Mouse (Mus musculus) limb, embryonic 14.5 days (tissue): ENCODE measurements around the gene Trim56. TPM values are rescaled to one million over a fixed set of nuclear protein-coding genes. Genes with fewer than 3 reads are reported as not detected.

Source experiments
- ATAC-seq: fragments of 200-750 bp; cut with Nextera tagmentation; 2 replicates; pipeline ENCODE4 v1.8.0; 2017; ENCODE audit warnings: low read depth, moderate number of reproducible peaks, moderate TSS enrichment; ENCODE audit not compliant: low FRiP score
- DNase-seq: peaks from one replicate; pipeline ENCODE4 v3.0.0-alpha.2; 2015; ENCODE audit warnings: low spot score
- H3K27ac ChIP-seq: fragments of 300-500 bp; sonication (generic); replicated peaks from 2 replicates; pipeline ENCODE4 v1.5.1; 2014; ENCODE audit warnings: low read depth, mild to moderate bottlenecking, low read length, moderate library complexity, mixed read lengths
- H3K27me3 ChIP-seq: fragments of 300-500 bp; sonication (generic); 2 replicates; pipeline ENCODE4 v1.6.1; 2014; ENCODE audit warnings: low read length, mixed read lengths; ENCODE audit not compliant: control insufficient read depth, insufficient read depth
- H3K36me3 ChIP-seq: fragments of 300-500 bp; sonication (generic); 2 replicates; pipeline ENCODE4 v1.6.1; 2014; ENCODE audit warnings: mild to moderate bottlenecking, low read length, moderate library complexity, mixed read lengths; ENCODE audit not compliant: control insufficient read depth, insufficient read depth
- H3K4me1 ChIP-seq: fragments of 300-500 bp; sonication (generic); 2 replicates; pipeline ENCODE4 v1.6.1; 2014; ENCODE audit warnings: antibody characterized with exemption, low read length, mixed read lengths; ENCODE audit not compliant: control insufficient read depth, insufficient read depth
- H3K4me2 ChIP-seq: fragments of 300-500 bp; sonication (generic); replicated peaks from 2 replicates; pipeline ENCODE4 v1.6.1; 2014; ENCODE audit warnings: low read depth, mild to moderate bottlenecking, low read length, moderate library complexity; ENCODE audit not compliant: severe bottlenecking
- H3K4me3 ChIP-seq: fragments of 300-500 bp; sonication (generic); replicated peaks from 2 replicates; pipeline ENCODE4 v1.5.1; 2014; ENCODE audit warnings: low read length
- H3K9ac ChIP-seq: fragments of 300-500 bp; sonication (generic); 2 replicates; pipeline ENCODE4 v1.6.1; 2014; ENCODE audit warnings: mild to moderate bottlenecking, low read depth, low read length, moderate library complexity; ENCODE audit not compliant: severe bottlenecking
- H3K9me3 ChIP-seq: fragments of 300-500 bp; sonication (generic); 2 replicates; pipeline ENCODE4 v1.6.1; 2016; ENCODE audit warnings: low read length; ENCODE audit not compliant: control insufficient read depth
- POLR2A ChIP-seq: fragments of 200-500 bp; IDR thresholded peaks from 2 replicates; pipeline ENCODE4 v1.8.0; 2012; ENCODE audit warnings: inconsistent platforms, mild to moderate bottlenecking, moderate library complexity, borderline replicate concordance; ENCODE audit not compliant: insufficient read depth, insufficient read length; ENCODE audit errors: extremely low read depth
- WGBS: fragments of 180-500 bp; shearing (Covaris S2); extraction: QIAGEN DNeasy Blood & Tissue Kit; methylation state at CpG from one replicate; pipeline ENCODE4 v1.1.7; 2014; 5-methylcytosine and 5-hydroxymethylcytosine counted together
- polyA plus RNA-seq, 2 experiments: library from polyadenylated mRNA; depleted of rRNA in 1 of 2; stranded (reverse) in 1 of 2; unstranded in 1 of 2; fragments of >200 nt; fragmentation: Nextera tagmentation in 1 of 2; extraction: Ambion mirVana in 1 of 2; gene quantifications; 2 replicates each; pipeline versions ENCODE4 v1.2.1 to v1.2.3; 2012 to 2014

Trim56 gene
- polyA plus RNA-seq, 2 experiments: 3.1 to 9.5 TPM

DNA sequence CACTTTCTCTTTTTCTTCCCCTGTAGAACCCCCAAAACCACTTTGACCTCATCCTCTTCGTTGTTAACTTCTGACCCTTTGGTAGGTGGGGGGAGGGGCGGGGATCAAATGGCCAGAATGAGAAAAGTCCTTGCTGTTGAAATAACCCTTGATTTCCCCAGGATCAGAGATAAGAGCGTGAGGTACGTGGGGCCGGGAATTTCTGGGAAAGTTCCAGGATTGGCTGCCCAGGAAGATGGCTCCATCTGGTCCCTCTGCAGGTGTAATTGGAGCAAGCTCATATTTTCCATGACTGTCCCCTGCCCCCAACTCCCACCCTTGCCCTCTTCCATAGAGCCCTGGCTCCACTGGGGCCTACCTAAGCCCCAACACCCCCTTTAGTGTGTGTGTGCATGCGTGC is 40.3 kb downstream of the Trim56 start:
- H3K27ac ChIP-seq: no peak overlapping the region
- no peak for ATAC-seq

DNA sequence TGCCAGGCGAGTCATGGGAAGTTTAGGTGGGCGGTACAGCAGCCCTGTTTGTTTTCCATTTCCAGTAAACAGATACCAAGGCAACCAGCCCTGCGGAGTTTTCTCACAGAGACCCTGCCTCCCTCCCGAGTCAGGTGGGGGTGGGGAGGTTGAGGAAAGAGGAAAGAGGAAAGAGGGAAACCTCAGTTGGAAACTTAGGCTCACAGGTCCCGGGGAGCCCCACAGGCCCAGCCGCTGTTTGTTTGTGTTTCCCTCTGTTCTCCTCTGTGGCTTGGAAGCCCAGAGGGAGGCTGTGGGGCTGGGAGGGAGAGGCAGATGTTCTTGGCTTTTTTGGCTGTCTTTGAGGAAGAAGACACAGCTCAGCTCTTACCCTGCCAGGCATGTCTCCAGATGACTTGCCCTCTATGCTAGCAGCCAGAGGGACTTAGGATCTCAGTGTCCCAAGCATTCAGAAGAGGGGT is 41.8 kb downstream of the Trim56 start:
- no peak overlapping the region for H3K4me3 ChIP-seq
- ATAC-seq: no peak
- TF ChIP-seq POLR2A: no peak
- H3K36me3 ChIP-seq: no peaks in the 10 kb centered on the region
- no peak for DNase-seq
- H3K9me3 ChIP-seq: no peaks in the 10 kb centered on the region
- H3K27me3 ChIP-seq: no peaks in the 10 kb centered on the region
- peaks cover 9% of the 10 kb centered on the region for H3K4me1 ChIP-seq
- 35% methylated on average over 6 of the region's 6 CpGs for WGBS
- no peak overlapping the region for H3K9ac ChIP-seq
- H3K27ac ChIP-seq: no peak overlapping the region
- H3K4me2 ChIP-seq: no peak overlapping the region

More for the DNA sequence above, 40.3 kb downstream of the Trim56 start:
- H3K4me3 ChIP-seq: no peak overlapping the region
- no peaks in the 10 kb centered on the region for H3K27me3 ChIP-seq
- H3K9ac ChIP-seq: no peak overlapping the region
- peaks cover 9% of the 10 kb centered on the region for H3K4me1 ChIP-seq
- no peaks in the 10 kb centered on the region for H3K9me3 ChIP-seq
- no peak overlapping the region for H3K4me2 ChIP-seq
- TF ChIP-seq POLR2A: no peak
- no peaks in the 10 kb centered on the region for H3K36me3 ChIP-seq
- no peak for DNase-seq
- WGBS: 74% methylated on average over 6 of the region's 6 CpGs

- no peaks in the 10 kb centered on the region for H3K9me3 ChIP-seq
- no peak overlapping the region for H3K4me2 ChIP-seq
- 92% methylated on average over 8 of the region's 8 CpGs for WGBS
- no peak overlapping the region for H3K9ac ChIP-seq
- no peak for TF ChIP-seq POLR2A
- no peaks in the 10 kb centered on the region for H3K36me3 ChIP-seq
- DNase-seq (no peak), ATAC-seq (no peak)
- H3K4me1 ChIP-seq: peaks cover 9% of the 10 kb centered on the region
- no peaks in the 10 kb centered on the region for H3K27me3 ChIP-seq
- H3K27ac ChIP-seq: 0 out of 2 replicates have a peak overlapping the region, but pooled peaks have one; percentile 52
- no peak overlapping the region for H3K4me3 ChIP-seq
Measured at GRCm38 (mm10) chr5:137073141-137073540, 42.9 kb downstream of the Trim56 start.

DNA sequence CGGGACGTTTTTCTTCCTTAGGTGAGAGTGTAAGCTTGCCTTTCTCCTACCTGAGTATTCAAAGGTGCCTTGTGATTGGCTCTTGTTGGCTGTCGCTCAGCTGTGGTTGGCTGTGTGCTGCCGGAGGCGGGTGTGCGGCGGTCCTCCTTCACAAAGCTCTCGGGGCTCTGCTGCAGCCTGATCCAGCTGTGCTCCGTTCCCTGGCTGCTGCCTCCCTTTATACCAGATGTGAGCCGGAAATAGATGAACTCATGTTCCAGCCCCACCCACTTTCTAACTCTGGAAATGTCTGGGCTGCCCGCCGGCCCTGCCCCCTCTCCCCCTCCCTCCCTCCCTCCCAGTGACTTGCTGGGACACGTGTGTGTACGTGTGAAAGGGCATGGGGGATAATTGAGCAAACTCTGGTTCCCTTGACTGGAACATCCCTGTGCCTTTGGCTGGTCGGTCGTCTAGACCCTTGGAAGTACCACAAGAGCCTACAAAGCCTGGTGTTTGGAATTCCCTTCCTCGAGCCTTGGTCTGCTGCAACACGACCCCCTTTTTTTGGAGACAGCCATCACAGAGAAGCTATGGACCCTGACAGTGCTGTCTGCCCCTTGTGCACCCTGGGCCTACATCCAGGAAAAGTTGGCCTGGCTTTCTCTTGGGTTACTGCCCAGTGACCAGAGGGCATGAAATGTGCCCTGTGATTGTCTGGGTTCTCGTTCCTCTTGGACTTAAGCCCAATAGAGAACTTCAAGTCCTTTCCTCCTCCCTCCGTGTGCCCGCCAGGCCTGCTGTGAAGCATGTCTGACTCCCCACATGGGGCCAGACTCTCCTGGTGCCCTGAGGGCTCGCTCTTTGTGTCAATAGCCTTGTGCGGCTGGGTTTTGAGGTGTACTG is 43.7 kb downstream of the Trim56 start, which contains the start of gene Serpine1:
Gene Serpine1, minus strand, starts transcription at position 190 of the 882 bp plus-strand sequence.
- ATAC-seq (peak; percentile 97), DNase-seq (peak; percentile 88)
- Histone ChIP-seq H3K4me2 (peak within 1 kb of the TSS; percentile 48), H3K4me3 (peak within 1 kb of the TSS; percentile 26), H3K36me3 (no peaks in the 10 kb centered on the region), H3K27ac (peak within 1 kb of the TSS; percentile 58), H3K9me3 (no peaks in the 10 kb centered on the region), H3K4me1 (peaks cover 9% of the 10 kb centered on the region), H3K9ac (peak within 1 kb of the TSS; percentile 40; the same call in 1 of the 2 replicates), H3K27me3 (no peaks in the 10 kb centered on the region)
- TF ChIP-seq POLR2A: peak; percentile 80; the same call in 1 of the 2 replicates
- WGBS: 16% methylated on average over 23 of the region's 23 CpGs

- Histone ChIP-seq H3K4me3 (no peak overlapping the region), H3K27me3 (no peaks in the 10 kb centered on the region), H3K4me1 (peaks cover 9% of the 10 kb centered on the region), H3K9me3 (no peaks in the 10 kb centered on the region), H3K4me2 (no peak overlapping the region), H3K36me3 (no peaks in the 10 kb centered on the region), H3K27ac (no peak overlapping the region), H3K9ac (no peak overlapping the region)
- no peak for ATAC-seq
- 86% methylated on average over 19 of the region's 19 CpGs for WGBS
- DNase-seq: no peak
- no peak for TF ChIP-seq POLR2A
Measured at GRCm38 (mm10) chr5:137070881-137071605, 45.0 kb downstream of the Trim56 start.
